Comparison of ENCODE assay signal across 9 mouse cellular contexts in genomic region chr5:96898120-96898672, GRCm38 (mm10).
A peak's percentile ranks its signal among the peaks of the same experiment; 100 is the strongest.
DNase-seq lines count a peak whose midpoint lies in the region; ATAC-seq and TF ChIP-seq lines count a peak whose summit lies in the region.
"Had no signal": no experiment of that assay in that cellular context is flagged by ENCODE, and none has a peak within 500 bp of the region (broad histone marks: within the 10 kb centered on the region; RNA-seq: fewer than 3 reads in every experiment).

No protein-coding gene starts in this region.

- H3K9ac ChIP-seq in intestine, postnatal 0 days (ENCODE audit: low read depth, low read length): no peak overlapping the region
- H3K9ac ChIP-seq in forebrain, embryonic 13.5 days: no peak overlapping the region
- H3K9ac ChIP-seq: lung, embryonic 15.5 days had no signal

- H3K27ac ChIP-seq in intestine, postnatal 0 days (ENCODE audit: low read depth, low read length): no peak overlapping the region
- H3K27ac ChIP-seq in forebrain, embryonic 13.5 days: no peak overlapping the region
- H3K27ac ChIP-seq: lung, embryonic 15.5 days had no signal

- H3K27me3 ChIP-seq in intestine, postnatal 0 days (replicated peaks; ENCODE audit: control insufficient read depth, insufficient read depth, low read length): no peaks in the 10 kb centered on the region
- H3K27me3 ChIP-seq in forebrain, embryonic 13.5 days: no peaks in the 10 kb centered on the region
- H3K27me3 ChIP-seq: lung, embryonic 15.5 days had no signal

- DNase-seq in layer of hippocampus, postnatal 14 days (ENCODE audit: low spot score in 2 of 2): peak; percentile 42 to 55
- DNase-seq in layer of hippocampus, adult 9-10 months (ENCODE audit: low spot score): no peak
- DNase-seq in ZHBTc4 (ENCODE audit: low read depth, low spot score): peak; percentile 18
- no peak for DNase-seq in ovary, postnatal 36 days (ENCODE audit: low spot score)
- no peak for DNase-seq in spleen, postnatal 36 days (ENCODE audit: low spot score in 2 of 2)

- ATAC-seq in intestine, postnatal 0 days: peak; percentile 70
- ATAC-seq in monocyte, adult 5-6 weeks (replicated peaks; ENCODE audit: insufficient number of reproducible peaks, low FRiP score, low TSS enrichment, poor library complexity, severe bottlenecking): peak; percentile 79
- no peak for ATAC-seq in forebrain, embryonic 13.5 days

- no peaks in the 10 kb centered on the region for H3K9me3 ChIP-seq in intestine, postnatal 0 days (ENCODE audit: control insufficient read depth)
- no peaks in the 10 kb centered on the region for H3K9me3 ChIP-seq in forebrain, embryonic 13.5 days (replicated peaks)
- H3K9me3 ChIP-seq: lung, embryonic 15.5 days had no signal

- no peak overlapping the region for H3K4me3 ChIP-seq in intestine, postnatal 0 days (ENCODE audit: low read depth, low read length)
- no peak overlapping the region for H3K4me3 ChIP-seq in forebrain, embryonic 13.5 days
- H3K4me3 ChIP-seq: lung, embryonic 15.5 days had no signal

- TF ChIP-seq CTCF in intestine, postnatal 0 days (IDR thresholded peaks at IDR 0.05; ENCODE audit: low read depth): 0 out of 2 replicates have a peak, but pooled peaks have one; percentile 4

- no peaks in the 10 kb centered on the region for H3K36me3 ChIP-seq in intestine, postnatal 0 days (ENCODE audit: control insufficient read depth, insufficient read depth)
- H3K36me3 ChIP-seq in forebrain, embryonic 13.5 days (ENCODE audit: poor library complexity, severe bottlenecking): no peaks in the 10 kb centered on the region
- H3K36me3 ChIP-seq: lung, embryonic 15.5 days had no signal

- no peaks in the 10 kb centered on the region for H3K4me1 ChIP-seq in intestine, postnatal 0 days (replicated peaks; ENCODE audit: control insufficient read depth, insufficient read depth, low read length)
- no peaks in the 10 kb centered on the region for H3K4me1 ChIP-seq in forebrain, embryonic 13.5 days

- 0 out of 2 replicates have a peak overlapping the region, but pooled peaks have one; percentile 17 for H3K4me2 ChIP-seq in intestine, postnatal 0 days (replicated peaks; ENCODE audit: low read depth)
- H3K4me2 ChIP-seq in forebrain, embryonic 13.5 days: no peak overlapping the region
- H3K4me2 ChIP-seq: lung, embryonic 15.5 days had no signal

- 36% methylated on average over 8 of the region's 8 CpGs for WGBS in intestine, postnatal 0 days
- WGBS in forebrain, embryonic 13.5 days: 90% methylated on average over 8 of the region's 8 CpGs

Comparison
In these comparisons a context has a peak if more than half of its experiments do, and no peak if none do; other contexts are left out.
1. DNase-seq: peak in layer of hippocampus, postnatal 14 days (2 of 2) and ZHBTc4 (single experiment); none in layer of hippocampus, adult 9-10 months (single experiment), ovary, postnatal 36 days (single experiment) and spleen, postnatal 36 days (0 of 2).